Mouse (Mus musculus) liver, adult 2 months (tissue): ENCODE measurements around the gene Igsf10.

Experiments
- CTCF ChIP-seq: fragments of 200-500 bp; IDR thresholded peaks from 2 replicates; pipeline ENCODE4 v1.5.1; 2011; ENCODE audit warnings: low read depth, low read length, control low read depth
- POLR2A ChIP-seq: fragments of 200-500 bp; IDR thresholded peaks from 2 replicates; pipeline ENCODE4 v1.6.1; 2011; ENCODE audit warnings: low read length, control low read depth; ENCODE audit not compliant: insufficient read depth; ENCODE audit errors: extremely low read depth

GRCm38 (mm10) chr3:59354156-59354555 is 10.0 kb upstream of the Igsf10 start:
- TF ChIP-seq POLR2A (no peak), CTCF (no peak)
